Mouse (Mus musculus) megakaryocyte, embryonic 14.5 days (primary cell): ENCODE results near the gene Sox15. TPM values are rescaled to one million over a fixed set of nuclear protein-coding genes. Genes with fewer than 3 reads are reported as not detected.
"Not testable (repeated sequence)": the region's sequence is repeated elsewhere in the genome, so short reads cannot be mapped to it uniquely, and the experiment has no call there.

Experiments
- H3K27me3 ChIP-seq: replicated peaks from 2 replicates; pipeline ENCODE3; 2012; ENCODE audit warnings: inconsistent platforms
- H3K36me3 ChIP-seq: replicated peaks from 2 replicates; pipeline ENCODE3; 2012; ENCODE audit warnings: low read length, inconsistent platforms, mixed read lengths
- H3K4me1 ChIP-seq: 2 replicates; pipeline ENCODE4 v1.6.1; 2012; ENCODE audit warnings: inconsistent platforms
- H3K4me3 ChIP-seq: replicated peaks from 2 replicates; pipeline ENCODE3; 2012; ENCODE audit warnings: moderate library complexity, mild to moderate bottlenecking, inconsistent platforms
- H3K9me3 ChIP-seq: 2 replicates; pipeline ENCODE4 v1.6.1; 2012; ENCODE audit warnings: inconsistent platforms
- FLI1 ChIP-seq: IDR thresholded peaks from 2 replicates; pipeline ENCODE4 v1.6.1; 2012; ENCODE audit warnings: low read length, inconsistent platforms, mixed read lengths
- GATA1 ChIP-seq: IDR thresholded peaks from 3 replicates; pipeline ENCODE4 v1.6.1; 2012; ENCODE audit warnings: mixed read lengths, low read length, inconsistent platforms, borderline replicate concordance
- polyA plus RNA-seq: library from polyadenylated mRNA; stranded (reverse); fragments of >175 nt; gene quantifications from 2 replicates; pipeline ENCODE4 v1.2.3, GENCODE M21; 2012; ENCODE audit warnings: low replicate concordance; ENCODE audit not compliant: insufficient read depth

The Sox15 gene
- polyA plus RNA-seq, 1 experiment = not detected

DNA sequence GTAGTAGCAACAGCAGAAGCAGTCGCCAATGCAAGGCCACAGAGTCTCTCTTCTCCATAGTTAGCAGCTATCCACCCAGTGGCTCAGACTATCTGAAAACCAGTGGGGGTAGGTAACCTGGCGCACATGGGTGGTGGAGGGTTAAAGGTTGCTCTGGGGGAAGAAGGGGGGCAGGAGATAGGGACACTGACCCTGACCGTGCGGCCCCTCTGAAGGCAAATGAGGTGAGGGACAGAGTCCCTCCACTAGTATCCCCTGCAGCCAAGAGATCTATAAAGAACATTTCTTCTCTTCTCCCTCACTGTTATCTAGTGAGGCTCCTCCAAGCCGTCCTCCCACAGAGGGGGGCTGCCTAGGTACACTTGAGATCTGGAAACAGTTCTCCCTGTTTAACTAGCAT is 37.3 kb upstream of the Sox15 start, which contains the start of gene Shbg:
Shbg (minus strand) TSS at position 101 of the 400 bp plus-strand sequence.
- no peak for TF ChIP-seq GATA1
- TF ChIP-seq FLI1 = no peak
- Histone ChIP-seq H3K9me3 (no peaks in the 10 kb centered on the region), H3K4me1 (peaks cover 48% of the 10 kb centered on the region), H3K27me3 (peaks cover 46% of the 10 kb centered on the region), H3K36me3 (no peaks in the 10 kb centered on the region), H3K4me3 (no peak within 1 kb of the TSS)

DNA sequence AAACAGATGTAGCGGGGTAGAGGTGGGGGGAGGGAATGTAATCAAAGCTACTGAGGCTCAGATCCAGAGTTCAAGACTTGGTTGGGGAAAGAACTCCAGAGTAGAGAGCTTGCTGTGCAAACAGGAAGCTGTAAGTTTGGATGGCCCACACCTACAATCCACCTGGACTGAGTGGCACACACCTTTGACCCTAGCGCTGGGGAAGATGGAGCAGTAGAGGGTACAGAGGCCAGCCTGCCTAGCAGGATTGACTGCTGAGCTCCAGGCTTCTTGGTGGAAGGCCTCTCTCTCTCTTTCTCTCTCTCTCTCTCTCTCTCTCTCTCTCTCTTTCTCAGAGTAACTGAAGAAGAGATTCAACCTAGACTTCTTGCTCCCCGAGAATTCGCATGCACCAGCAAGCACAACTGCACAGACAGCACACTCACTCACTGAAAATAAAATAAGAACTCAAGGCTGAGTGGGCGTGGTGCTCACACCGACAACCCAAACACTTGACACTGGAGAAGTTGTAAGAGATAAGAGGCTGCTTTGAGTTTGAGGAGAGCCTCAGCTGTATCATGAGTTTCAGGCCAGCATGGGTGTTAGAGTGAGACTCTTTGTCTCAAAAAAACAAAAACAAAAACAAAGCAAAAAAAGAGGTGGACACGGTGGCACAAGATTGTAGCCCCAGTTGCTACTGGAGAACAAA is 34.6 kb upstream of the Sox15 start:
- no peaks in the 10 kb centered on the region for H3K36me3 ChIP-seq
- H3K4me1 ChIP-seq = peaks cover 31% of the 10 kb centered on the region
- no peak for TF ChIP-seq FLI1
- no peak for TF ChIP-seq GATA1
- peaks cover 36% of the 10 kb centered on the region for H3K27me3 ChIP-seq
- no peaks in the 10 kb centered on the region for H3K9me3 ChIP-seq
- H3K4me3 ChIP-seq = no peak overlapping the region

DNA sequence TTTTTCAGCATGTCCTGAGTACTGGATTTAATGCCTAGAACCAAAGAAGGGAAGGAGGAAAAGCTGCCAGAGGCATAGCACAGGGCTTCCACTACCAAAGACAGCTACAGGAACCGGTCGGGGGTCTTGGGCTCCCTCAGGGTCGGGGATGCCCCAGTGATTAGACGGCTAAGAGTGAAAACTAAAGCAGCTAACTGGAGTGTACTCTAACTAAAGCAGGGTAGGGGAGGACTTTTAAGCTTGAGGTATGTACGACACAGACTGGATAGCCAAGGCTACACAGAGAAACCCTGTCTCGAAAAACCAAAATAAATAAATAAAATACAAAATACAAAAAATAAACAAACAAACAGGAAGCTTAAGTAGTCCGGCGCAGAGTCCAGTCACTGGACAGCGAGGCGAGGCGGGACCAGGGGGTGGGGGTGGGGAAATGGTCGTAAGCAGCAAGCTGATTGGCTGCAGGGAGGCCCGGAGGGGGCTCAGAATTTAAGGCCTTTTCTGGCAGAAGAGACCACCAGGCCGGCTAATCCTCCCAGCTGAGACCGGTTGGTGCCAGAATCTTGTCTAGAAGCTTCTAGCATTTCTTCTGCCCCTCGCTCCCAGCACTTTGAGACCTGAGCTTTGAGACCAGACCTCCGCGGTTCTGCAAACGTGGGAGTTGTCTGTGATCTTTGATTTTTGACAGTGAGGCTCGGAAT is 33.4 kb upstream of the Sox15 start, which contains the start of gene Sat2:
Sat2 (plus strand) TSS at position 454 of the 698 bp plus-strand sequence.
- Histone ChIP-seq H3K27me3 (peaks cover 26% of the 10 kb centered on the region), H3K4me3 (peak within 1 kb of the TSS; percentile 89), H3K4me1 (peaks cover 28% of the 10 kb centered on the region), H3K9me3 (no peaks in the 10 kb centered on the region), H3K36me3 (no peaks in the 10 kb centered on the region)
- no peak for TF ChIP-seq GATA1
- TF ChIP-seq FLI1 = no peak

DNA sequence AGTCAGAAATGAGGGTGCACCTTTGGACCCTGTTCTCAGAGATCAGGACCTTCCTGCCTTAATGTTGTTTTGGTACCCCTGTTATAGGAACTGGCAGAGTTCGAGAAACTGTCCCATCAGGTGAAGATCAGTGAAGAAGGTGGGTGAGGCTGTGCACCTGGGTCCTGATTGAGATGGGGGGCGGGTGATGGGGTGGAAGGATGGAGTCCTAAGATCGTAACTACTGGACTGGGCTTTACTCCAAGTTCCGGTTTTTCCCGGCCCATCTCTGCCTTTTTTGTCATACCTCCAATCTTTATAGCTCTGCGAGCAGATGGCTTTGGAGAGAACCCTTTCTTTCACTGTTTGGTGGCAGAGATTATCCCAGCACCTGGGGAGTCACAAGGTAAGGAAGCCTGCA is 32.7 kb upstream of the Sox15 start:
- no peak for TF ChIP-seq FLI1
- TF ChIP-seq GATA1 = no peak
- peaks cover 25% of the 10 kb centered on the region for H3K4me1 ChIP-seq
- H3K36me3 ChIP-seq = no peaks in the 10 kb centered on the region
- H3K9me3 ChIP-seq = no peaks in the 10 kb centered on the region
- H3K27me3 ChIP-seq = peaks cover 19% of the 10 kb centered on the region
- H3K4me3 ChIP-seq = peak overlapping the region; percentile 89

DNA sequence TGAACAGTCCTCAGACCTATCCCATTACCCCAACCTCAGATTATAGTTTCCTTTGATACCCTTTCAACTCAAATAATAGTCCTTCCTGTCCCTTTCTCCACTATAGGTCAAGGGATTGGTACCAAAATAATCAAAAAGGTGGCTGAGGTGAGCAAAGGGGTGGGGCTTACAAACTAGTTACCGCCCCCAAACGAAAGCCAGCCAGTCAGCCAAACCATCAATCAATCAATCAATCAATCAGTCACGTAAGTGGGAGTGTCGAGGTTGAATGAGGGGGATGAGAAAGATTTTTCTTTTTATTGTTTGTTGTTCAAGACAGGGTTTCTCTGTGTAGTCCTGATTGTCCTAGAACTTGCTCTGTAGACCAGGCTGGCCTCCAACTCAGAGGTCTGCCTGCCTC is 32.1 kb upstream of the Sox15 start:
- Histone ChIP-seq H3K9me3 (no peaks in the 10 kb centered on the region), H3K4me1 (peaks cover 25% of the 10 kb centered on the region), H3K36me3 (no peaks in the 10 kb centered on the region), H3K4me3 (no peak overlapping the region), H3K27me3 (peaks cover 13% of the 10 kb centered on the region)
- TF ChIP-seq GATA1 (no peak), FLI1 (no peak)

DNA sequence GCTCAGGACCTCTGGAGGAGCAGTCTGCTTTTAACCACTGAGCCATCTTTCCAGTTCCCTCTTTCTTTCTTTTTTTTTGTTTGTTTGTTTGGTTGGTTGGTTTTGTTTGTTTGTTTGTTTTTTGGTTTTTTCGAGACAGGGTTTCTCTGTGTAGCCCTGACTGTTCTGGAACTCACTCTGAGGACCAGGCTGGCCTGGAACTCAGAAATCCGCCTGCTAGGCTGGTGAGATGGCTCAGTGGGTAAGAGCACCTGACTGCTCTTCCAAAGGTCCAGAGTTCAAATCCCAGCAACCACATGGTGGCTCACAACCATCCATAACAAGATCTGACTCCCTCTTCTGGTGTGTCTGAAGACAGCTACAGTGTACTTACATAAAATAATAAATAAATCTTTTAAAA is 30.8 kb upstream of the Sox15 start:
- peaks cover 34% of the 10 kb centered on the region for H3K4me1 ChIP-seq
- not testable (repeated sequence) for H3K27me3 ChIP-seq, H3K4me3 ChIP-seq, H3K9me3 ChIP-seq, H3K36me3 ChIP-seq

DNA sequence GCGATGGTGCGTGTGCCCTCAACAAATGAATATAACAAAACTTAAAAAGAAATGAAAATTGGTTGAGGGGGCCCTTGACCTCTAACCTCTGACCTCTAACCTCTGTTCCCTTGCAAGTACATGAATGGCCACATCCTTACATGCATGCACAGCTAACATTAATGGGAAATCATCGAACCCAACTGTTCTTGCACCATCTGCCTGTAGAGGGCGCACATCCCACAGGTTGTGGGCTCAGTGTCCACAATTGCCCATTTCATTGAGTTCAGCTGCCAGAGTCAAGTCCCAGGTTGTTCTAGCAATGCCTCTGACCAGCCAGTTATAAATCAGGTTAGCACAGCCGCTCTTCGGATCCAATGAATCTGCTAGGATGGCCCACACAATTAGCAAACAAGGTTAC is 26.8 kb upstream of the Sox15 start:
- no peak for TF ChIP-seq FLI1
- no peak for TF ChIP-seq GATA1
- Histone ChIP-seq H3K4me1 (peaks cover 21% of the 10 kb centered on the region), H3K36me3 (no peaks in the 10 kb centered on the region), H3K4me3 (peak overlapping the region; percentile 70), H3K27me3 (no peaks in the 10 kb centered on the region), H3K9me3 (no peaks in the 10 kb centered on the region)

DNA sequence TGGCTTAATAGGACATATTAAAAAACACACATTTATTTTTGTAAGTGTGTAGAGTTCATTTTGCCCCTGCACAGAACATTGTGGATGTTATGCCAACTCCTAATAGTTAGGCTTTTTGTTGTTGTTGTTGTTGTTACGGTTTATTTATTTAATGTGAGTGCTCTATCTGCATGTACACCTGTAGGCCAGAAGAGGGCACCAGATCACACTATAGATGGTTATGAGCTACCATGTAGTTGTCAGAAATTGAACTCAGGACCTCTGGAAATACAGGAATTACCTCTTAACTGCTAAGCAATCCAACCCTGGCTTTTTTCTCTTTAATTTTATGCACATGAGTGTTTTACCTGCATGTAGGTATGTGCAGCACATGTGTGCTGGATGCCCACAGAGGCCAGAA is 25.3 kb upstream of the Sox15 start:
- no peaks in the 10 kb centered on the region for H3K27me3 ChIP-seq
- H3K36me3 ChIP-seq = no peaks in the 10 kb centered on the region
- peaks cover 33% of the 10 kb centered on the region for H3K4me1 ChIP-seq
- H3K9me3 ChIP-seq = no peaks in the 10 kb centered on the region
- no peak overlapping the region for H3K4me3 ChIP-seq
- TF ChIP-seq FLI1 (no peak), GATA1 (no peak)

DNA sequence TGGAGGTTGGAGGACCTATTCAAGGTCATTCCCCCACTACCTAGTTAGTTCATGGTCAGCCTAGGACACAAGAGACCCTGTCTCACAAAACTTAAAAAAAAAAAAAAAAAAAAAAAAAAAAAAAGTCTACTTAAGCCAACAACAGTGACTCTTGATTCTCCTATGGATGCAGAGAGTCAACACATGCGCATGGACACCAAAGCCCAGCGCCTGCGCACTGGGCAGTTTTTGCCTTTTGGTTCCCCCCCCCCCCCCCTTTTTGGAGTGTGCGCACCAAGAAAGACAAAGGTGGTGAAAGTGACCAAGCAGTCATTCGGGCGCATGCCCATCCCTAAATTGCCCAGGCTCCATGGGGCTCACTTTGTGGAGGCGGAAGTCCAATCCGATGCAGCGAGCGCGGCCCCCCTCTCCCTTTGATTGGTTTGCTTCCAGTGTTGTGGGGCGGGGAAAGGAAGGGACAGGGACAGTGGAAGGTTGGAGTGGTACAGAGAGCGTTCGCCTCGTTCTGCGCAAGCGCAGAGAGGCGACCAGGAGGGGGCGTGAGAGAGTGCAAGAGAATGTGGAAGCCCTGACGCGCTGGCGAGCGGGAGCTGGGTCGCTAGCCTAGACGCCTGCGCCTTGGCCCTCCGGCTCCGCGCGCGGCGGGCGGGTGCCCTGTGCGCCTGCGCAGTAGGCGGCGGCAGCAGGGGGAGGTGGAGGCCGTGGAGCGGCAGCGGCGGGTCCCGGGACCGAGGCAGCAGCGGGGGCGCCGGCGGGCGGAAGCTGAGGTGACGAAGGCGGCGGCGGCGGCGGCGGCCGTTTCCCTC is 22.6 kb upstream of the Sox15 start, which contains the start of gene Fxr2:
Fxr2 (plus strand) TSS at position 707 of the 806 bp plus-strand sequence.
- H3K4me1 ChIP-seq = peaks cover 52% of the 10 kb centered on the region
- TF ChIP-seq FLI1 = no peak

More for the DNA sequence above, 22.6 kb upstream of the Sox15 start, which contains the start of gene Fxr2:
- Histone ChIP-seq H3K9me3 (no peaks in the 10 kb centered on the region), H3K27me3 (no peaks in the 10 kb centered on the region), H3K4me3 (peak within 1 kb of the TSS; percentile 97), H3K36me3 (peaks cover 16% of the 10 kb centered on the region)
